Mouse (Mus musculus) brain, embryonic 14.5 days (tissue): ENCODE data around the gene Gm3238.

Source experiments
- CTCF ChIP-seq: fragments of 200-500 bp; IDR thresholded peaks from 2 replicates; pipeline ENCODE4 v1.5.1; 2012; ENCODE audit warnings: inconsistent platforms, mild to moderate bottlenecking, moderate library complexity, borderline replicate concordance; ENCODE audit not compliant: insufficient read depth, insufficient read length; ENCODE audit errors: extremely low read depth
- POLR2A ChIP-seq: fragments of 200-500 bp; IDR thresholded peaks from 2 replicates; pipeline ENCODE4 v1.6.1; 2012; ENCODE audit warnings: mild to moderate bottlenecking, inconsistent platforms, borderline replicate concordance; ENCODE audit not compliant: poor library complexity, insufficient read depth, insufficient read length, severe bottlenecking; ENCODE audit errors: extremely low read depth

GRCm38 (mm10) chr10:77804095-77804494 lies 33.0 kb upstream of the Gm3238 start:
- TF ChIP-seq CTCF = no peak
- no peak for TF ChIP-seq POLR2A
